Comparison of ENCODE assay signal across 26 mouse cellular contexts in genomic region chr10:62211310-62211709, GRCm38 (mm10). TPM values are rescaled to one million over a fixed set of nuclear protein-coding genes. Genes with fewer than 3 reads are reported as not detected.
DNase-seq lines count a peak whose midpoint lies in the region; ATAC-seq lines count a peak whose summit lies in the region.
"Had no signal": no experiment of that assay in that cellular context is flagged by ENCODE, and none has a peak within 500 bp of the region (broad histone marks: within the 10 kb centered on the region; RNA-seq: fewer than 3 reads in every experiment).

No protein-coding gene starts in this region.

- H3K9me3 ChIP-seq in limb, embryonic 12.5 days: 0 out of 2 replicates have a peak, but pooled peaks cover 4% of the 10 kb centered on the region
- no peaks in the 10 kb centered on the region for H3K9me3 ChIP-seq in limb, embryonic 10.5 days (replicated peaks)
- no peaks in the 10 kb centered on the region for H3K9me3 ChIP-seq in embryonic facial prominence, embryonic 14.5 days (ENCODE audit: control insufficient read depth, low read length)
- no peaks in the 10 kb centered on the region for H3K9me3 ChIP-seq in midbrain, embryonic 10.5 days (replicated peaks)
- H3K9me3 ChIP-seq: embryonic facial prominence, embryonic 15.5 days; G1E; hindbrain, embryonic 12.5 days; liver, embryonic 12.5 days; neural tube, embryonic 15.5 days had no signal

- no peaks in the 10 kb centered on the region for H3K27me3 ChIP-seq in limb, embryonic 12.5 days
- peaks cover 14% of the 10 kb centered on the region; the same call in 1 of the 2 replicates for H3K27me3 ChIP-seq in limb, embryonic 10.5 days (ENCODE audit: low read depth, poor library complexity, severe bottlenecking)
- no peaks in the 10 kb centered on the region for H3K27me3 ChIP-seq in embryonic facial prominence, embryonic 14.5 days (replicated peaks; ENCODE audit: control insufficient read depth, insufficient read depth, low read length)
- H3K27me3 ChIP-seq in midbrain, embryonic 10.5 days (ENCODE audit: low read depth, poor library complexity, severe bottlenecking): no peaks in the 10 kb centered on the region
- H3K27me3 ChIP-seq: embryonic facial prominence, embryonic 15.5 days; neural tube, embryonic 15.5 days had no signal

- no peak overlapping the region for H3K4me3 ChIP-seq in limb, embryonic 12.5 days (replicated peaks)
- no peak overlapping the region for H3K4me3 ChIP-seq in limb, embryonic 10.5 days
- H3K4me3 ChIP-seq in embryonic facial prominence, embryonic 14.5 days (ENCODE audit: low read depth, low read length): no peak overlapping the region
- H3K4me3 ChIP-seq in midbrain, embryonic 10.5 days: no peak overlapping the region
- H3K4me3 ChIP-seq: embryonic facial prominence, embryonic 15.5 days; hindbrain, embryonic 12.5 days; left cerebral cortex, adult 2 months; liver, embryonic 12.5 days; neural tube, embryonic 15.5 days had no signal

- peaks cover 12% of the 10 kb centered on the region; the same call in 1 of the 2 replicates for H3K4me1 ChIP-seq in limb, embryonic 12.5 days (replicated peaks)
- peaks cover 21% of the 10 kb centered on the region for H3K4me1 ChIP-seq in limb, embryonic 10.5 days
- 0 out of 2 replicates have a peak, but pooled peaks cover 5% of the 10 kb centered on the region for H3K4me1 ChIP-seq in embryonic facial prominence, embryonic 14.5 days (ENCODE audit: control insufficient read depth, insufficient read depth, low read length)
- H3K4me1 ChIP-seq in midbrain, embryonic 10.5 days: peaks cover 1% of the 10 kb centered on the region; the same call in 1 of the 2 replicates
- H3K4me1 ChIP-seq: embryonic facial prominence, embryonic 15.5 days had no signal

- no peak overlapping the region for H3K4me2 ChIP-seq in limb, embryonic 12.5 days
- no peak overlapping the region for H3K4me2 ChIP-seq in embryonic facial prominence, embryonic 14.5 days (ENCODE audit: low read depth, low read length)
- H3K4me2 ChIP-seq: embryonic facial prominence, embryonic 15.5 days; heart, embryonic 11.5 days; hindbrain, embryonic 12.5 days; liver, embryonic 12.5 days; neural tube, embryonic 15.5 days had no signal

- H3K27ac ChIP-seq in limb, embryonic 12.5 days: 0 out of 2 replicates have a peak overlapping the region, but pooled peaks have one; percentile 62
- H3K27ac ChIP-seq in limb, embryonic 10.5 days: no peak overlapping the region
- H3K27ac ChIP-seq in embryonic facial prominence, embryonic 14.5 days (replicated peaks; ENCODE audit: low read depth, low read length): 0 out of 2 replicates have a peak overlapping the region, but pooled peaks have one; percentile 21
- no peak overlapping the region for H3K27ac ChIP-seq in midbrain, embryonic 10.5 days (replicated peaks)
- H3K27ac ChIP-seq: embryonic facial prominence, embryonic 15.5 days; hindbrain, embryonic 12.5 days; left cerebral cortex, adult 2 months; neural tube, embryonic 15.5 days had no signal

- 71% methylated on average over 5 of the region's 6 CpGs for WGBS in limb, embryonic 12.5 days
- WGBS in limb, embryonic 10.5 days: 63% methylated on average over 6 of the region's 6 CpGs
- WGBS in embryonic facial prominence, embryonic 14.5 days: 66% methylated on average over 6 of the region's 6 CpGs
- WGBS in midbrain, embryonic 10.5 days: 78% methylated on average over 5 of the region's 6 CpGs

- H3K36me3 ChIP-seq in limb, embryonic 12.5 days: no peaks in the 10 kb centered on the region
- H3K36me3 ChIP-seq in limb, embryonic 10.5 days: no peaks in the 10 kb centered on the region
- H3K36me3 ChIP-seq in embryonic facial prominence, embryonic 14.5 days (ENCODE audit: control insufficient read depth, insufficient read depth, low read length): no peaks in the 10 kb centered on the region
- H3K36me3 ChIP-seq in midbrain, embryonic 10.5 days: no peaks in the 10 kb centered on the region
- H3K36me3 ChIP-seq: embryonic facial prominence, embryonic 15.5 days; G1E; hindbrain, embryonic 12.5 days; liver, embryonic 12.5 days; neural tube, embryonic 15.5 days had no signal

- peak; percentile 66 for DNase-seq in adrenal gland, adult 8-10 months
- DNase-seq in adrenal gland, postnatal 4 days (ENCODE audit: low spot score in 2 of 2): no peak
- no peak for DNase-seq in limb, embryonic 10.5 days (ENCODE audit: low spot score)
- peak; percentile 55 for DNase-seq in adrenal gland, postnatal 10 days
- DNase-seq in embryonic facial prominence, embryonic 14.5 days (ENCODE audit: low spot score): no peak
- no peak for DNase-seq in midbrain, embryonic 10.5 days (ENCODE audit: low spot score)
- DNase-seq: cerebellum, adult 11-12 months; cerebellum, postnatal 14 days; heart, postnatal 10 days; kidney, postnatal 14 days; thymus, postnatal 36 days had no signal

- no peak overlapping the region for H3K9ac ChIP-seq in limb, embryonic 12.5 days (replicated peaks)
- no peak overlapping the region for H3K9ac ChIP-seq in embryonic facial prominence, embryonic 14.5 days (ENCODE audit: low read depth, low read length)
- H3K9ac ChIP-seq: embryonic facial prominence, embryonic 15.5 days; hindbrain, embryonic 12.5 days; liver, embryonic 12.5 days; neural tube, embryonic 15.5 days had no signal

- no peak for ATAC-seq in limb, embryonic 12.5 days (ENCODE audit: insufficient number of reproducible peaks, insufficient read depth, low FRiP score, low TSS enrichment, low read depth)
- no peak for ATAC-seq in embryonic facial prominence, embryonic 14.5 days (ENCODE audit: low read depth)
- ATAC-seq: activated CD4-positive, CD25-positive, alpha-beta regulatory T cell, adult 4 months; forebrain, embryonic 16.5 days; liver, embryonic 12.5 days; midbrain, embryonic 16.5 days had no signal

RNA-seq across cellular contexts. Expression of gene Tspan15, which starts 19.7 kb away (rescaled TPM):
- total RNA-seq in adrenal gland, adult 8-10 months (2022): 10 to 100 TPM; 17.5 to 29.9 (median 21.7) TPM
- total RNA-seq in adrenal gland, postnatal 4 days (2021): 10 to 100 TPM; 29.4 to 37.0 TPM
- 19.3 and 20.4 TPM in 2 replicates for polyA plus RNA-seq in limb, embryonic 12.5 days (2016; fragmentation: Nextera tagmentation; extraction: Ambion mirVana)
- polyA plus RNA-seq in limb, embryonic 10.5 days (2016; fragmentation: Nextera tagmentation; extraction: Ambion mirVana): 15.1 and 18.5 TPM in 2 replicates
- 10 to 100 TPM; 16.4 to 23.6 TPM for total RNA-seq in adrenal gland, postnatal 10 days (2021)
- 9.5 and 10.3 TPM in 2 replicates for polyA plus RNA-seq in embryonic facial prominence, embryonic 14.5 days (2014; fragmentation: Nextera tagmentation; extraction: Ambion mirVana)
- polyA plus RNA-seq in midbrain, embryonic 10.5 days (2016; fragmentation: Nextera tagmentation; extraction: Ambion mirVana): 16.1 and 18.9 TPM in 2 replicates
- total RNA-seq: granulocyte monocyte progenitor cell, adult 5-6 weeks had no signal

RNA-seq across cellular contexts. Expression of gene Tacr2, which starts 40.9 kb away (rescaled TPM):
- total RNA-seq in adrenal gland, adult 8-10 months (2022): 10 to 100 TPM; 27.8 to 76.4 (median 46.5) TPM
- 10 to 100 TPM; 18.6 to 18.7 TPM for total RNA-seq in adrenal gland, postnatal 4 days (2021)
- polyA plus RNA-seq in limb, embryonic 12.5 days (2016; fragmentation: Nextera tagmentation; extraction: Ambion mirVana): not detected in 2 replicates
- polyA plus RNA-seq in limb, embryonic 10.5 days (2016; fragmentation: Nextera tagmentation; extraction: Ambion mirVana): not detected in 2 replicates
- 1 to 10 TPM; 9.0 to 9.5 TPM for total RNA-seq in adrenal gland, postnatal 10 days (2021)
- polyA plus RNA-seq in embryonic facial prominence, embryonic 14.5 days (2014; fragmentation: Nextera tagmentation; extraction: Ambion mirVana): not detected in 2 replicates
- not detected in 2 replicates for polyA plus RNA-seq in midbrain, embryonic 10.5 days (2016; fragmentation: Nextera tagmentation; extraction: Ambion mirVana)
- total RNA-seq: gastrocnemius, adult 8-10 months; granulocyte monocyte progenitor cell, adult 5-6 weeks; heart, postnatal 10 days; megakaryocyte-erythroid progenitor cell, adult 5-6 weeks had no signal
- polyA plus RNA-seq: activated CD4-positive, CD25-positive, alpha-beta regulatory T cell, adult 4 months; embryonic facial prominence, embryonic 15.5 days; forebrain, embryonic 16.5 days; G1E; heart, embryonic 11.5 days; hindbrain, embryonic 12.5 days; limb, embryonic 11.5 days; liver, embryonic 12.5 days; midbrain, embryonic 16.5 days had no signal

Comparison
In these comparisons a context has a peak if more than half of its experiments do, and no peak if none do; other contexts are left out.
1. DNase-seq: peak in adrenal gland, adult 8-10 months (single experiment) and adrenal gland, postnatal 10 days (single experiment); none in adrenal gland, postnatal 4 days (0 of 2), limb, embryonic 10.5 days (single experiment), embryonic facial prominence, embryonic 14.5 days (single experiment) and midbrain, embryonic 10.5 days (single experiment).
2. H3K27ac ChIP-seq: peak in limb, embryonic 12.5 days (single experiment) and embryonic facial prominence, embryonic 14.5 days (single experiment); none in limb, embryonic 10.5 days (single experiment) and midbrain, embryonic 10.5 days (single experiment).